Mouse (Mus musculus): ENCODE results near the gene Ramp2.

Ramp2 gene

GRCm38 (mm10) chr11:101236782-101237181 lies 9.0 kb upstream of the Ramp2 start:
- DNase-seq, result no peak

GRCm38 (mm10) chr11:101238071-101238647 lies 7.7 kb upstream of the Ramp2 start:
- DNase-seq, result no peak

- no peak for DNase-seq
Observed at GRCm38 (mm10) chr11:101245071-101245470, 757 bp upstream of the Ramp2 start.

GRCm38 (mm10) chr11:101246702-101247012 lies 829 bp downstream of the Ramp2 start:
- DNase-seq, result no peak

GRCm38 (mm10) chr11:101247521-101248030 lies 1.7 kb downstream of the Ramp2 start:
- no peak for DNase-seq

- DNase-seq, result peak; percentile 59
Observed at GRCm38 (mm10) chr11:101248258-101248994, 2.6 kb downstream of the Ramp2 start.

- DNase-seq, result no peak
Observed at GRCm38 (mm10) chr11:101251031-101251430, 5.2 kb downstream of the Ramp2 start.

GRCm38 (mm10) chr11:101252941-101253340 lies 7.1 kb downstream of the Ramp2 start:
- DNase-seq, result no peak

GRCm38 (mm10) chr11:101253613-101254389 lies 8.0 kb downstream of the Ramp2 start, which contains the start of gene Vps25:
Gene Vps25 (plus strand): TSS chr11:101253707.
- DNase-seq, result peak; percentile 86

- no peak for DNase-seq
Observed at GRCm38 (mm10) chr11:101255826-101256775, 10.3 kb downstream of the Ramp2 start.

- DNase-seq, result no peak
Observed at GRCm38 (mm10) chr11:101259261-101259712, 13.5 kb downstream of the Ramp2 start.

- DNase-seq, result peak; percentile 56
Observed at GRCm38 (mm10) chr11:101259948-101260825, 14.4 kb downstream of the Ramp2 start, which contains the start of gene Wnk4. Gene Wnk4 (plus strand): TSS chr11:101260567.

GRCm38 (mm10) chr11:101260826-101261380 lies 15.1 kb downstream of the Ramp2 start:
- no peak for DNase-seq

GRCm38 (mm10) chr11:101262272-101262967 lies 16.6 kb downstream of the Ramp2 start:
- no peak for DNase-seq

- DNase-seq, result no peak
Observed at GRCm38 (mm10) chr11:101263138-101263988, 17.5 kb downstream of the Ramp2 start.

GRCm38 (mm10) chr11:101263989-101264280 lies 18.1 kb downstream of the Ramp2 start:
- DNase-seq, result no peak

GRCm38 (mm10) chr11:101264954-101265471 lies 19.2 kb downstream of the Ramp2 start:
- no peak for DNase-seq

- DNase-seq, result no peak
Observed at GRCm38 (mm10) chr11:101265906-101266305, 20.1 kb downstream of the Ramp2 start.

- DNase-seq, result no peak
Observed at GRCm38 (mm10) chr11:101269577-101270116, 23.8 kb downstream of the Ramp2 start.
